Mouse (Mus musculus): ENCODE results near the gene Mbnl3.

The Mbnl3 gene

DNA sequence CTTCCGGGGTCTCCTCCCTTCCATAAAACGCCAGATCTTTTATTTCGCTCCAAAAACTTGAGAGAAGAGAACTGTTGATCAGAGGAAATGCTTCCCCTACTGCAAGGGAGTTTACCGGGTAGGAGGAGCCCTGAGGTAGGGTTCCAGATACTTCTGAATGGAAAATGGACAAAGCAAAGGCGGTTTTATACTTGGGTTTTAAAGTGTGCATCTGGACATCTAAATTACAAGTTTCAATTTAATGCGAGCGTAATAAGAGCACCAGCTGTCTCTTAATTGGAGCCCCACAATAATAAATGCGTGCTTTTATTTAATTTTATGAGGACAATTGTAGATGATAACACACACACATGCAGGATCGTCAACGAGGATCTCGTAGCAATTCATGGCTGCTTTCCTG, at the start of gene Mbnl3:
Mbnl3 (minus strand) TSS at position 101 of the 400 bp plus-strand sequence.
- DNase-seq: no peak

GRCm38 (mm10) chrX:51205548-51206324, 596 bp downstream of the Mbnl3 start:
- DNase-seq: peak; percentile 3 to 23

- DNase-seq: peak; percentile 4 to 36
These were observed 1.4 kb downstream of the Mbnl3 start for GRCm38 (mm10) chrX:51204626-51205547.

DNA sequence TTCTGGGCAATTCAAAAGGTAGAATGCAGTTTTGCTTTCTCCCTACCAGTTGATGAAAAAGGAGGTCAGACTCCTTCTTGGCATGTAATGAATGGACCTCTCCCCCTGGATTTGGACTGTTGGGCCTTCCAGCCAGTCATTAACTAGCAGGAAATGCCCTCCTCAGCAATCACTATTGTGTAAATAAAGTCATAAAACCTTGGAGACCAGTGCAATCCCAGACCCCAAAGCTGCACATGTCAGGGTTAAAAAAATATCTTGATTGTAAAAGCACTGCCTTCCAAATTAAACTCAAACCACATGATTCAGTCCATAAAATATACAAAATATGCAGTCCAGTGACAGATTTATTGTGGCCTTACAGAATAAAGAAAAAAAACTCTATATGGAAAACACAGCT, 9.3 kb downstream of the Mbnl3 start:
- DNase-seq: no peak

GRCm38 (mm10) chrX:51171914-51172313, 34.4 kb downstream of the Mbnl3 start:
- DNase-seq: no peak

DNA sequence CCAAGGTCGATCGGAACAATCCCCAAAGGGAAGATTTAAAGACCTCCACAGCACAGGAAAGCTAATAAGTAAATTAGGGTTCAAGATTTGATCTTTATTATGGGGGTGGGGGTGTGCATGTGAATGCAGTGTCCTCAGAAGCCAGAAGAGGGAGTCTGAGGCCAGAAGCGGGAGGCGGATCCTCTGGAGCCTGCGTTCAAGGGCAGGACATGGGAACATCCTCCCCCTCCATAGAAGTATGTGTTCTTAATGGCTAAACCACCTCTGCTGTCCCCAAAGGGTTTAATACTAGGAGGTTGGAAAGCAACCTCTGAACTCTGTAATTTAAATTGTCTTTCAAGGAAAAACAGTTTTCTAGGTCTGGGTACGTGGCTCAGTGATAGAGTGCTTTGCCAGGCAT, 34.9 kb downstream of the Mbnl3 start:
- no peak for DNase-seq

GRCm38 (mm10) chrX:51170404-51170803, 35.9 kb downstream of the Mbnl3 start:
- DNase-seq: no peak

DNA sequence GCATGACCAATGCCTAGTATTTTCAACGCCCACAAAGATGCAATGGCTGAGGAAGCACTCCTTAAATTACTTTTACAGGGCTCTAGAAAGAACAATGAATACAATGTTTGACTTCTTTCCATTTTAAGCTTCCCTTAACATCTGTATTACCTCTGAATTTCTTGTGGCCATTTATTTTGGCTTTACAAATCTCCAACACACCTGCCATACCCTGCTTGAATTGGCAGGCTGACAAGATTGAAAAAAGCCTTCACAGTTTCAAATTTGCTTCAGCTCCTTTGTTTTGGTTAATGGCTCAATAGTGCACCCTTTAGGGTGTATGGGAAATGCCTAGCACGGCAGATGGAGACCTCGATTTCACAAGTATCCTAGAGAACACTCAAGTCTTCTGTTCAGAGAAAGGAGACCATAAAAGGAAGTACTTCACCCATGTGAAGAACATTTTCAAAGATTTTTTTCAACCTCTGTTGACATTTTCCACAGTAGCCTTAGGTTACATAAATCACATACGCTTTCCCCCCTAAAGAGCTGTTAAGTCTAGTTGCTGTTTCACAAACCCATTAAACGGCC, 36.8 kb downstream of the Mbnl3 start:
- DNase-seq: no peak

DNA sequence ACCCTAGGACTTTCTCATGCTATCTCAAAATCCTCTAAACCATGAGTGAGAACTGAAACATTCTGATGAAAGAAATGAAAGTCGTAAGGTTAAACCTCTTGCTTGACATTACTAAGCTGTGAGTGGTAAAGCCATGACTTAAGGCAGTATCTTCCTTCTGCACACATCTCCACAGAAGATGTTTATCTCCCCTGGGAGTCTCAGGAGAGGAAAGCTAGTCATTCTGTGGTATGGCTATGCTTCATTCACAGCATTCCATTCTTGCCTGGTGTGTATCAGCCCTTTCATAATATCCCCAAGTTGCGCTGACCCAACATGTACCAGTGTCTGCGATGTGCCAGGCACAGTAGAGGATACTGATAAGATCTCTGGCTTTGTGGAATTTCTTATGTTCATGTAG, 38.4 kb downstream of the Mbnl3 start:
- no peak for DNase-seq

- no peak for DNase-seq
These were observed 41.6 kb downstream of the Mbnl3 start for GRCm38 (mm10) chrX:51164766-51165165.

GRCm38 (mm10) chrX:51148436-51148835, 57.9 kb downstream of the Mbnl3 start:
- DNase-seq: no peak

- peak; percentile 21 to 35 for DNase-seq
These were observed 60.0 kb downstream of the Mbnl3 start for GRCm38 (mm10) chrX:51146351-51146750.

DNA sequence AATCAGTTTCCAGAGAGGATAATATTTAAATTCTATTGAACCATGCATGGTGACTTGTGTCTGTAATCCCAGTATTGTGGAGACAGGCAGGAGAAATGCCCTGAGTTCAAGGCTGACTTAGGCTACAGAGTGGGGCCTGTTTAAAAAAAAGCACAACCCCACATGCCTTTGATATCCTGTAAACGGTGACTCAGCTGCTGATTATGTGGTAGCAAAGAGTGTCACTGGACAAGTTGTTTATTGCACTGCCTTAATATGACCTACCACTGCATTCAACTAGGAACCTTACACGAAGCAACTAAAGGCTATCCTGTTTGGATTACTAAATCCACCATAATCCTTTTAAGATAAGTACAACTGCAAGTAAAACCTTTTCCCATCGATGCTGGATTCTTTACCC, 66.3 kb downstream of the Mbnl3 start:
- no peak for DNase-seq

DNA sequence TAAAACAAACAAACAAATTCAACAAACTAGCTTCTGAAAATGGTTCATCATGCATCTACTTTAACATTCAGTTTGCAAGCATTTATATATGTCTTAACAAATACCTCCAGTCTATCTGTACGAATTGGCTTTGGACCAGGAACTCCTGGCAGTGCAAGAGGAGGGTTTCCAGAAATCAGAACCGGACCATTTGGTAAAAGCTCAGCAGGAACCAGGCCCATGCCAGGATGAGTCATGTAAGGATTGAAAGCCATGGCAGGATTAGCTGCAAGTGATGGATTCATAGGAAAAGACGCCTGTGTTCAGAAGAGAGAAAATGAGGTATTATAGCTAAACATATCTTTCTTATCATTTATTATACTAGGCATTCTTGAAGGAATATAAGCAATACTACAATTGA, 75.0 kb downstream of the Mbnl3 start:
- DNase-seq: peak; percentile 82 to 86

- DNase-seq: no peak
These were observed 103.6 kb downstream of the Mbnl3 start for GRCm38 (mm10) chrX:51102748-51103147.

- no peak for DNase-seq
These were observed 121.4 kb downstream of the Mbnl3 start for GRCm38 (mm10) chrX:51084972-51085371.

GRCm38 (mm10) chrX:51084211-51084610, 122.1 kb downstream of the Mbnl3 start:
- DNase-seq: no peak

- DNase-seq: peak; percentile 8 to 19
These were observed 129.6 kb downstream of the Mbnl3 start for GRCm38 (mm10) chrX:51076744-51077143.

Measured in cerebellum, adult 18-20 months (tissue).